Mouse (Mus musculus) testis, postnatal 14 days (tissue): ENCODE results near the gene Lif.

Source experiments
- DNase-seq: peaks from one replicate; pipeline ENCODE4 v3.0.0; 2021; ENCODE audit warnings: low spot score

Gene Lif

GRCm38 (mm10) chr11:4298615-4299014 lies 41.3 kb downstream of the Lif start:
- no peak for DNase-seq

DNA sequence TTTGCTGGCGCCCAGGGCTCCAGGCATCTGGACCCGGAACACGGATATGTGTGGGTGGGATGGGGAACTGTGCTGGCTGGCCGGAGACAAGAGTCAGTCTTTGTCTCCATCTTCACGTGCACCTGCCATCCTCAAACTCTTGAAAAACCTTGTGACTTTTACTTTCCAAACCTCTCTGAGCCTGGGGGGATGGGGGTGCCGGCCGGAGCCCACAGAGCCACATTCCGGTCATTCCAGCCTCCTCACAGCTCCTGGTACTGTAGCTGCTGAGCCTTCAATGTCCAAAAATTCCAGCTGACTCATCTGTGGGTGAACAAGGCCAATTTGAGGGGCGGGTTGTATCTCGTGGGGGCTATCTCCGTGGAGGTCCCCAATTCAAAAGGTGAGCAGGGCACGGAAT lies 41.8 kb downstream of the Lif start:
- DNase-seq: no peak

- no peak for DNase-seq
These were observed 42.5 kb downstream of the Lif start for GRCm38 (mm10) chr11:4299735-4300474.

- DNase-seq: no peak
These were observed 43.3 kb downstream of the Lif start for GRCm38 (mm10) chr11:4300683-4301082.

GRCm38 (mm10) chr11:4302363-4302913 lies 45.1 kb downstream of the Lif start:
- DNase-seq: peak; percentile 66

DNA sequence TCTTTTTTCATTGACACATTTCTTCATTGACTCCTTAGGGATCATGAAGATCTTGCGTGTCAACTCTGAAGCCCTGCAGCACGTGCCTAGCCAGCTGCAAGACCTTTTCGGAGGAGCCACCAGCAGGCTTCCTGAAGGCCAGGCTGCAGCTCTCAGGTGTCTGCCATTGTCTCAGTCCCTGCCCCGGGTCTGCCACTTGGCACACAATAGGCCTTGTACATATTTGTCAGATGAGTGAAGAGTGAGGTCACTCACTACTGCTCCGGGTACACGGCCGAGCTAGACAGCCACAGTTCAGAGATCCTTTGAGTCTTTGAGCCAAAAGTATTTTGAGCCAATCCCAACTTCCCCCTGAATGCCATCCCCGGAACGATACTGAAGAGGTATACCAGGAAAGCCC lies 45.7 kb downstream of the Lif start:
- DNase-seq: no peak

- DNase-seq: peak; percentile 47
These were observed 46.8 kb downstream of the Lif start for GRCm38 (mm10) chr11:4304203-4304602.

DNA sequence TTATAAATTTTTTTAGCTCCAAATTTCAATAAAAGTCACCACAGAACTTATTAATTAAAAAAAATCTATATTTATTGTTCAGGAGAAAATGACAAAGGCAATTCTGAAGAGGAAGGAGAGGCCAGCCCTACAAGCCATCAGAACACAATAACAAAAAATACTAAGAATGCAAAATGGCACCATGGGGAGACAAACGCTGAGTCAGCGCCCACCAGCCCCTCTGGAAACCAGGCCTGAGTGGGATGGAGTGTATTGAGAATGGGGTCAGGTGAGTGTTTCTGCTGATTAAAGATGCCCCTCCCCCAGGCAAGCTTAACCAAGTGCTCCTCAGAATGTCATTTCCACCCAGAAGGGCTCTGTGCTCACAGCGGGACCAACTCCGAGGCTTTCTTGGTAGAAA lies 47.7 kb downstream of the Lif start:
- no peak for DNase-seq

- DNase-seq: no peak
These were observed 48.7 kb downstream of the Lif start for GRCm38 (mm10) chr11:4306086-4306485.

GRCm38 (mm10) chr11:4308060-4308513 lies 50.7 kb downstream of the Lif start:
- DNase-seq: no peak

GRCm38 (mm10) chr11:4308514-4309450 lies 51.4 kb downstream of the Lif start:
- peak; percentile 68 for DNase-seq

GRCm38 (mm10) chr11:4309613-4310012 lies 52.3 kb downstream of the Lif start:
- peak; percentile 84 for DNase-seq

- DNase-seq: no peak
These were observed 53.0 kb downstream of the Lif start for GRCm38 (mm10) chr11:4310324-4310723.

DNA sequence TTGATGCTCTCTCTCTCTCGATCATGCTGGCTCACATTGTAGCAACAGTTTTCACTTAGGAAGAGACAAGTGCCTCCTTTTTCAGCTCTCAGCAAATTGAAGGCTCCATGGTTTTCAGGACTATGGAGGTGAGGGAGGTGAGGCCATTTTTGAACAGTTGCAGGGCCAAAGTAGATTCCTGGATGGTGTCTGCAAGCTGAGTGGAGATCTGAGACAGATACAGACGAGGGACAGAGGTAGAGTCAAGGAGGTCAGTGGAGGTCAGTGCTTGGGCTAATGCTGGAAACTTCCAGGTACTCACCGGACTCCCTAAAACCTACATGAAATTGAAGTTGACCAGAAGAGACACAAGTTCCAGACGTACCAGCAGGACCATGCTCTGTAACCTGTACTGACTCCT lies 54.8 kb downstream of the Lif start:
- DNase-seq: no peak

GRCm38 (mm10) chr11:4317287-4317686 lies 59.9 kb downstream of the Lif start:
- no peak for DNase-seq

GRCm38 (mm10) chr11:4318011-4318410 lies 60.7 kb downstream of the Lif start:
- DNase-seq: no peak

- no peak for DNase-seq
These were observed 62.0 kb downstream of the Lif start for GRCm38 (mm10) chr11:4319212-4319955.

DNA sequence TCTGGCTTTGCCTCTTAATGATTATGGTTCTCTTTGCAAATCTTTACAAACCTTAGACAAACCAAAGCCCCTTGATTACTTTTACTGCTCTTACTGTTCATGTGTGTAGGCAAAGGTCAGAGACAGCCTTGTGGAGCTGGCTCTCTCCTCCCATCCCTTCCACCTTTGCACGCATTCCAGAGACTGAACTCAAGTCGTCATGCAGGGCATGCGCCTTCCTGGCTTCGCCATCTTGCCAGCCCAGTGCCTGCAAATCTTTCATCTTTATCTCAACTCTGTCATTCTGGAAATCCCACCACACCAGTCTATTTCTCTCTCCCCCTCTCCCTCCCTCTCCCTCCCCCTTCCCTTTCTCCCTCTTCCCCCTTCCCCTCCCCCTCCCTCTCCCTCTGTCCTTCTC lies 63.5 kb downstream of the Lif start:
- DNase-seq: no peak
